Mouse (Mus musculus) intestine, postnatal 0 days (tissue): ENCODE measurements around the gene Aplnr. TPM values are rescaled to one million over a fixed set of nuclear protein-coding genes. Genes with fewer than 3 reads are reported as not detected.

Experiments used
- ATAC-seq: fragments of 200-750 bp; cut with Nextera tagmentation; 2 replicates; pipeline ENCODE4 v1.8.0; 2017; ENCODE audit warnings: mild to moderate bottlenecking, moderate TSS enrichment, moderate library complexity
- H3K27ac ChIP-seq: fragments of 300-500 bp; sonication (generic); 2 replicates; pipeline ENCODE4 v1.5.1; 2014; ENCODE audit warnings: mild to moderate bottlenecking, low read depth, low read length, moderate library complexity
- H3K27me3 ChIP-seq: fragments of 300-500 bp; sonication (generic); replicated peaks from 2 replicates; pipeline ENCODE4 v1.6.1; 2014; ENCODE audit warnings: low read length, mixed read lengths; ENCODE audit not compliant: control insufficient read depth, insufficient read depth
- H3K36me3 ChIP-seq: fragments of 300-500 bp; sonication (generic); 2 replicates; pipeline ENCODE4 v1.6.1; 2014; ENCODE audit warnings: mild to moderate bottlenecking, moderate library complexity; ENCODE audit not compliant: control insufficient read depth, insufficient read depth
- H3K4me1 ChIP-seq: fragments of 300-500 bp; sonication (generic); replicated peaks from 2 replicates; pipeline ENCODE4 v1.6.1; 2014; ENCODE audit warnings: antibody characterized with exemption, low read length, mixed read lengths; ENCODE audit not compliant: control insufficient read depth, insufficient read depth
- H3K4me2 ChIP-seq: fragments of 300-500 bp; sonication (generic); replicated peaks from 2 replicates; pipeline ENCODE4 v1.6.1; 2014; ENCODE audit warnings: low read depth, mild to moderate bottlenecking, moderate library complexity
- H3K4me3 ChIP-seq: fragments of 300-500 bp; sonication (generic); 2 replicates; pipeline ENCODE4 v1.5.1; 2014; ENCODE audit warnings: low read depth, low read length
- H3K9ac ChIP-seq: fragments of 300-500 bp; sonication (generic); 2 replicates; pipeline ENCODE4 v1.6.1; 2014; ENCODE audit warnings: mild to moderate bottlenecking, low read depth, low read length
- H3K9me3 ChIP-seq: fragments of 300-500 bp; sonication (generic); 2 replicates; pipeline ENCODE4 v1.6.1; 2016; ENCODE audit warnings: mixed run types; ENCODE audit not compliant: control insufficient read depth
- CTCF ChIP-seq: sonication (generic); IDR thresholded peaks from 2 replicates; pipeline ENCODE4 v1.5.1; 2016; ENCODE audit warnings: low read depth, mild to moderate bottlenecking, control low read depth, antibody characterized with exemption, moderate library complexity
- WGBS: fragments of 180-500 bp; shearing (Covaris S2); extraction: QIAGEN DNeasy Blood & Tissue Kit; methylation state at CpG from one replicate; pipeline ENCODE4 v1.1.7; 2014; 5-methylcytosine and 5-hydroxymethylcytosine counted together
- polyA plus RNA-seq: library from polyadenylated mRNA; unstranded; fragments of >200 nt; fragmentation: Nextera tagmentation; extraction: Ambion mirVana; gene quantifications from 2 replicates; pipeline ENCODE4 v1.2.1, GENCODE M21; 2015

Gene Aplnr
- polyA plus RNA-seq, result 22.9 and 26.6 TPM in 2 replicates

DNA sequence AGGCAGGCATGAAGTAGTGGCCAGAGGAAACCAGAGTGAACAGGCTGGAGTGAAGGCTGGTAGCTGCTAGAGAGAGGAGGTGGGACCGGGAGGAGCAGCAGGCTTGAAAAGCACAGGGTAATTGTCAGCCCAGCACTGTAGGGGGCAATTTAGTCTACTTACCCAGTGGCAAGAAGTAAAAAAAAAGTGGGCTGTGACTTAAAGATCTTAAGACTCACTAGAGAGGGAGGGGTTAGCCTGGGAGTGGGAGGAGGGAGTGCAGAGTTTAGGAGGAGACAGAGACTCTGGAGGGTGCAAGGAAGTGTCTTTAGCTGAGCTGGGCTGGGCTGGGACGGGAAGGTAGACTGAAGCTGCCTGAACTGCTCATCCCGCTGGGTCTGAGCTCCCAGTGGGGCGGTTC lies at the start of gene Aplnr:
Aplnr (plus strand) TSS at position 137 of the 400 bp plus-strand sequence.
- peak within 1 kb of the TSS; percentile 13 for H3K4me3 ChIP-seq
- 35% methylated on average over 4 of the region's 4 CpGs for WGBS
- H3K36me3 ChIP-seq, result no peaks in the 10 kb centered on the region
- H3K4me1 ChIP-seq, result no peaks in the 10 kb centered on the region; the same call in 1 of the 2 replicates
- H3K27ac ChIP-seq, result no peak within 1 kb of the TSS
- H3K27me3 ChIP-seq, result no peaks in the 10 kb centered on the region
- ATAC-seq, result no peak
- H3K4me2 ChIP-seq, result no peak within 1 kb of the TSS; the same call in 1 of the 2 replicates
- H3K9ac ChIP-seq, result no peak within 1 kb of the TSS
- H3K9me3 ChIP-seq, result no peaks in the 10 kb centered on the region
- TF ChIP-seq CTCF, result no peak

DNA sequence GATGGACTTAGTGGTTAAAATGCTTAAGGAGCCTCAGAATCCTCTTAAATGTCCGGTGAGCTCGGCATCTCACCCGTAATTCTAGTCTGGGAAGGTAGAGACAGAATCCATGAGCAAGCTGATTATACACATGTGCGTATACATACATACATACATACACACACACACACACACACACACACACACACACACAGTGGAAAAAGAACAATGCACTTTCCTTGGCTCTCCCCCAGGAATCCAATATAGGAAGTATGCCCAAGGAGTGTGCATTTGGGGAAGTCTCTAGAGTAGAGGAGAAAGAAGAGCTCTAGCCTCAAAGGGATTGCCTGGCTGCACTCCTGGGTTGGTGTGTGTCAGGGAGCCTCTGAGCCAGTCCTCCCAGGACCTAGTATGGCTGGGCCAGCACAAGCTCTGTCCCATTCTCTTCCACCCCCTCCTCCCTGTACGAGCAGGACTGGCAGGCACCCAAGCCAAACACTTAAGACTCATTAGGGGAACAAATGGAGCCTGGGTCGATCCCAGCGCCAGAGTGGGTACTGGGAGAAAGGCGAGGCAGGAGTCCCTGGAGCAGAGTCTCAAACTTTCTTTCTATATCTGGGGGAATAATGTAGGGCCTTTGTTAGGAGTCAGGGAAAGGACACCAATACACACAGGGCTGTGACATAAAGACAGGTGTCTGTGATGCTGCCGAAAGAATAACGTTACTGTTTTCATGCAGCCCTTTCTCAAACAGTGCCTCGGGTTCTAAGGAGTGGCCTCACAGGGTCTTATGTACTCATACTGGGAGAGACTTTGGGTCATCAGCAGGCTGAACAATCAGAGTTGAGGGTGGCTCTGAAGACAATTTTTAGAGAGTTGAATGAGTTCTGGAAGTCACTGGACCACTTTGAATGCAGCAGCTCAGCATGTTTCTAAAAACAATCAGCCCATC lies 47.0 kb upstream of the Aplnr start:
- Histone ChIP-seq H3K9ac (no peak overlapping the region), H3K4me3 (no peak overlapping the region), H3K4me2 (no peak overlapping the region), H3K27ac (no peak overlapping the region), H3K4me1 (no peaks in the 10 kb centered on the region), H3K27me3 (no peaks in the 10 kb centered on the region), H3K36me3 (no peaks in the 10 kb centered on the region), H3K9me3 (no peaks in the 10 kb centered on the region)
- 55% methylated on average over 11 of the region's 11 CpGs for WGBS
- no peak for TF ChIP-seq CTCF
- ATAC-seq, result no peak

DNA sequence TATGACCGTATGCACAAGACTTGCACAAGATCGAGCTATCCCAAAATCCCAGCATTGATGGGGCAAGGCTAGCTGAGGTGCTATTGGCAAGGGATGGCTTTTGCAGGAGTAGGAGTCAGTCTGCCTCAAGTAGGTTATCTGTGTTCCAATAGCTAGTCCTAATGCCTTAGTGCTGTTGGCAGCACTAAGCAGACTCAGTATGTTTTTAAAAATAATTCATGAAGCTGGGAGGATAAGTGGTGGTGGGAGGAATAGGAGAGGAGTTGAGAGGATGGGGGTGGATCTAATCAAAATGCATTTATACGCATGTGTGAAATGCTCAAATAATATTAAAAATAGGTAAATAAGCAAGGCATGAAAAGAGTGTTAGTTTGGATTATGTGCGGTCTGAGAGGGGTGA lies 44.7 kb upstream of the Aplnr start:
- Histone ChIP-seq H3K4me3 (no peak overlapping the region), H3K27me3 (no peaks in the 10 kb centered on the region), H3K4me1 (no peaks in the 10 kb centered on the region), H3K9me3 (no peaks in the 10 kb centered on the region), H3K27ac (no peak overlapping the region), H3K9ac (no peak overlapping the region), H3K4me2 (no peak overlapping the region), H3K36me3 (no peaks in the 10 kb centered on the region)
- WGBS, result 94% methylated on average over 4 of the region's 4 CpGs
- ATAC-seq, result no peak
- TF ChIP-seq CTCF, result no peak

DNA sequence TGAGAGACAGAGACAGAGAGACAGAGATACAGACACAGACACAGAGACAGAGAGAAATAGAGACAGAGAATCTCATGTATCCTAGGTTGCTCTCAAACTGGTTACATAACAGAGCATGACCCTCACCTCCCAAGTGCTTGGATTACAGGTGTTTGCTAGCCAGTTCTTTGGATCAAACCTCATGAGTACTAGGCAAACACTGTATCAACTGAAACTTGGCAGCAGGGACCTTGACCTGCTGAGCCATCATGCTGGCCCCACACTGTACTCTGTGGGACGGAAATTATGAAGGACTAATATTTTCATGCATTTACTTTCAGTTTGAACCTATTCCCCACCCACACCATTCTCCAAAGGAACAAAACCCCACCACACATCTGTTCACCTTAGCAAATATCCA lies 42.6 kb upstream of the Aplnr start:
- Histone ChIP-seq H3K36me3 (no peaks in the 10 kb centered on the region), H3K4me3 (no peak overlapping the region), H3K9me3 (no peaks in the 10 kb centered on the region), H3K27me3 (no peaks in the 10 kb centered on the region), H3K4me2 (no peak overlapping the region), H3K9ac (no peak overlapping the region), H3K27ac (peak overlapping the region; percentile 73), H3K4me1 (no peaks in the 10 kb centered on the region)
- TF ChIP-seq CTCF, result no peak
- WGBS, result 42% methylated on average over 1 of the region's 1 CpGs
- ATAC-seq, result peak; percentile 86

DNA sequence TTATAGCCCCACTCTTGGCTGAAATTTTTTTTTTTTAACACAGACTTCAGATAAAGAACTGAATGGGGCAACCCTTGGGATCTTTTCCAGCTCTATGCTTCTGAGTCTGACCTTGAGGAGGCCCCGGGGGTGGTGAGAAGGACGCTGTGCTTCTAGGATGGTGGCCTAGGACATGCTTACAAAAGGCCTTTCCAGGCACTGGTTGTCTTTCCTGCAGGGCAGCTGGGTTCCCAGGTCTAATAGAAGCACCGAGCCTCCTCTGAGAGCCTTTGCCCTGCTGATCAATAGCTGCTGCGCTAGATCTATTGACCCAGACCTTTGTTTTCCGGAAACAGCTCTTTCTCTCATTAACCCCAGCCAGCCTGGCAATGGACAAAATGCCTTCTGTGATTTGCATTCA lies 40.1 kb upstream of the Aplnr start:
- no peak for TF ChIP-seq CTCF
- Histone ChIP-seq H3K4me2 (no peak overlapping the region), H3K9me3 (no peaks in the 10 kb centered on the region), H3K4me1 (no peaks in the 10 kb centered on the region), H3K9ac (no peak overlapping the region), H3K27me3 (no peaks in the 10 kb centered on the region), H3K36me3 (no peaks in the 10 kb centered on the region), H3K4me3 (no peak overlapping the region), H3K27ac (no peak overlapping the region; the same call in 1 of the 2 replicates)
- 32% methylated on average over 5 of the region's 5 CpGs for WGBS
- peak; percentile 39 for ATAC-seq

DNA sequence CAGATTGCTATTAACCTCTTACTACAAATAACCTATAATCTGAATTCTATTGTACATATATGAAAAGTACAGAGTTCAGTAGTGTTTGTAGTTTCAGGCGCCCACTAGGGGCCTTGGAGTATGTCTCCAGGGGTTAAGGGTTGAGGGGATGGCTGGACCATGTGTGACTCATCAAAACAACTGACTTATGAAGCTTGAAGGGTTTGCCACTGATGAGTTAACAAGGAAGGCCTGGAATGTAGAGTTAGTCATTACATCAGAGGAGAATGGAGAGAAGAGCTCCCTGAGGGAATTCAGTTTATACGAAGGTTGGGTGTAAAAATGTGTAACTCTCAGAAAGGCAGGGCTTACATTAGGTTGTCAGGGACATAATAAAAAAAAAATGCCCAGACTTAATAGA lies 38.0 kb upstream of the Aplnr start:
- 73% methylated on average over 2 of the region's 2 CpGs for WGBS
- no peak for ATAC-seq
- Histone ChIP-seq H3K4me2 (no peak overlapping the region), H3K27me3 (no peaks in the 10 kb centered on the region), H3K4me3 (no peak overlapping the region), H3K27ac (no peak overlapping the region), H3K9ac (no peak overlapping the region), H3K4me1 (no peaks in the 10 kb centered on the region), H3K36me3 (no peaks in the 10 kb centered on the region), H3K9me3 (no peaks in the 10 kb centered on the region)
- no peak for TF ChIP-seq CTCF
